Mouse (Mus musculus): Measurements from ENCODE around the gene Neurl2.

DNA sequence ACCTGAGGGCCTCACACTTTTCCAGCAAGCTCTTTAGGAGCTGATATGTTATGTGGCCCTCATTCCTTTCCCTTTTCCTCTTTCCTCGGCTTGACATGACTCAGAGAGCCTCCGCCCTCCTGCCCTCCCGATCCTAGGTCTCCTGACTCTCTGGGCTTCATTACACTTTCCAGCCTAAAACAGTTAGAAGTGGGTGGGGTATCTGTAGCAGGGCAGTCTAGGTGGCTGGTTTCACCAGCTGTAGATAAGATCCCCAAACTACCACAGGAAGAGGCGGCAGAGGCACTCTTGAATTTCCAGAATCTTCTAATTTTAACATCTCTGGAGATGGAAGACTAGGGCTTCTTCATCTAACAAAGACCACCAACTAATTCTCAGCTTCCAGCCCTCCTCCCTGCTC is 31.3 kb upstream of the Neurl2 start:
- TF ChIP-seq CTCF (IDR thresholded peaks at IDR 0.05; ENCODE audit: low read depth, low read length) = no peak
- TF ChIP-seq POLR2A (IDR thresholded peaks at IDR 0.05; ENCODE audit: extremely low read depth, insufficient read depth, low read length) = no peak
